Mouse (Mus musculus): ENCODE data around the gene Ntrk1.

DNA sequence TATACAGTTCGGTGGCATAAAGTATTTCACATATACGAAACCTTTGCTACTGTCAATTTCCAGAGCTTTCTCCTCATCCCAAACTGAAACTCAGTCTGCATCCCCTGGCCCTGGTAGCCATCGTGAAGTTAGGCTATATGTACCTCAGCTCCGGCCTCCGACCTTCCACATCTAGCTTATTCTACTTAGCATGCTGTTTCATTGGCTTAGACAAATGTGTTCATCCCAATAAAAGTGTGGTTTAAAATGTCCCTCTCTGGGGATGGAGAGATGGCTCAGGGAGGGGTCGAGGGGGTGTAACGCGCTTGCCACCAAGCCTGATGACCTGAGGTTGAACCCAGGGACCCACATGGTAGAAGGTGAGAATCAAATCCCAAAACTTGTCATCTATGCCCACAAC is 25.5 kb downstream of the Ntrk1 start:
- TF ChIP-seq CTCF (IDR thresholded peaks at IDR 0.05; ENCODE audit: control insufficient read depth, insufficient read depth, low read length) (no peak), POLR2A (IDR thresholded peaks at IDR 0.05; ENCODE audit: borderline replicate concordance, control insufficient read depth, low read depth, low read length) (no peak)

Data from bone marrow, adult 2 months (tissue).